Mouse (Mus musculus): ENCODE results near the gene Ube2l6. TPM values are rescaled to one million over a fixed set of nuclear protein-coding genes. Genes with fewer than 3 reads are reported as not detected.

Ube2l6 gene
- polyA plus RNA-seq, 1 experiment from 2014 or later, result 34.0 TPM

GRCm38 (mm10) chr2:84840748-84841563, 42.3 kb downstream of the Ube2l6 start:
- Histone ChIP-seq H3K9me3 (replicated peaks) (no peaks in the 10 kb centered on the region), H3K4me2 (replicated peaks) (peak overlapping the region; percentile 99), H3K27ac (peak overlapping the region; percentile 66), H3K4me1 (peaks cover 31% of the 10 kb centered on the region), H3K4me3 (peak overlapping the region; percentile 58), H3K27me3 (peaks cover 44% of the 10 kb centered on the region), H3K9ac (peak overlapping the region; percentile 68), H3K36me3 (no peaks in the 10 kb centered on the region)
- ATAC-seq (ENCODE audit: low FRiP score), result peak; percentile 39
- WGBS, result 8% methylated on average over 17 of the region's 17 CpGs

GRCm38 (mm10) chr2:84841905-84842304, 43.3 kb downstream of the Ube2l6 start:
- H3K4me2 ChIP-seq (replicated peaks), result peak overlapping the region; percentile 99

GRCm38 (mm10) chr2:84843654-84844053, 45.0 kb downstream of the Ube2l6 start:
- H3K27me3 ChIP-seq, result peaks cover 25% of the 10 kb centered on the region
- H3K9ac ChIP-seq, result no peak overlapping the region
- H3K4me1 ChIP-seq, result peaks cover 31% of the 10 kb centered on the region
- no peaks in the 10 kb centered on the region for H3K9me3 ChIP-seq (replicated peaks)
- ATAC-seq (ENCODE audit: low FRiP score), result no peak
- WGBS, result 83% methylated on average over 6 of the region's 6 CpGs
- no peak overlapping the region for H3K4me3 ChIP-seq
- no peak overlapping the region for H3K27ac ChIP-seq
- no peaks in the 10 kb centered on the region for H3K36me3 ChIP-seq
- H3K4me2 ChIP-seq (replicated peaks), result no peak overlapping the region

More at GRCm38 (mm10) chr2:84841905-84842304, 43.3 kb downstream of the Ube2l6 start:
- H3K27me3 ChIP-seq, result peaks cover 42% of the 10 kb centered on the region
- no peak for ATAC-seq (ENCODE audit: low FRiP score)
- H3K4me3 ChIP-seq, result no peak overlapping the region
- H3K9me3 ChIP-seq (replicated peaks), result no peaks in the 10 kb centered on the region
- no peaks in the 10 kb centered on the region for H3K36me3 ChIP-seq
- H3K27ac ChIP-seq, result no peak overlapping the region
- H3K4me1 ChIP-seq, result peaks cover 31% of the 10 kb centered on the region
- H3K9ac ChIP-seq, result no peak overlapping the region

- H3K4me1 ChIP-seq, result peaks cover 17% of the 10 kb centered on the region
- no peak overlapping the region for H3K4me2 ChIP-seq (replicated peaks)
- WGBS, result 97% methylated on average over 1 of the region's 1 CpGs
- no peaks in the 10 kb centered on the region for H3K36me3 ChIP-seq
- no peak overlapping the region for H3K9ac ChIP-seq
- H3K27ac ChIP-seq, result no peak overlapping the region
- peaks cover 10% of the 10 kb centered on the region; the same call in 1 of the 2 replicates for H3K27me3 ChIP-seq
- no peaks in the 10 kb centered on the region for H3K9me3 ChIP-seq (replicated peaks)
- H3K4me3 ChIP-seq, result no peak overlapping the region
- ATAC-seq (ENCODE audit: low FRiP score), result no peak
Measured at GRCm38 (mm10) chr2:84845226-84845625, 46.6 kb downstream of the Ube2l6 start.

- 60% methylated on average over 7 of the region's 7 CpGs for WGBS
- peaks cover 9% of the 10 kb centered on the region for H3K4me1 ChIP-seq
- no peak overlapping the region for H3K9ac ChIP-seq
- H3K4me3 ChIP-seq, result no peak overlapping the region
- H3K9me3 ChIP-seq (replicated peaks), result no peaks in the 10 kb centered on the region
- no peaks in the 10 kb centered on the region for H3K27me3 ChIP-seq
- no peak for ATAC-seq (ENCODE audit: low FRiP score)
- H3K4me2 ChIP-seq (replicated peaks), result peak overlapping the region; percentile 30; the same call in 1 of the 2 replicates
- H3K36me3 ChIP-seq, result no peaks in the 10 kb centered on the region
- no peak overlapping the region for H3K27ac ChIP-seq
Measured at GRCm38 (mm10) chr2:84850407-84851129, 51.9 kb downstream of the Ube2l6 start.

- no peak for ATAC-seq (ENCODE audit: low FRiP score)
Measured at GRCm38 (mm10) chr2:84851130-84852040, 52.8 kb downstream of the Ube2l6 start.

GRCm38 (mm10) chr2:84855732-84856131, 57.1 kb downstream of the Ube2l6 start:
- H3K9me3 ChIP-seq (replicated peaks), result no peaks in the 10 kb centered on the region
- no peak overlapping the region for H3K27ac ChIP-seq
- H3K36me3 ChIP-seq, result 0 out of 2 replicates have a peak, but pooled peaks cover 10% of the 10 kb centered on the region
- H3K4me1 ChIP-seq, result peaks cover 5% of the 10 kb centered on the region
- H3K4me3 ChIP-seq, result no peak overlapping the region
- 51% methylated on average over 2 of the region's 2 CpGs for WGBS
- ATAC-seq (ENCODE audit: low FRiP score), result peak; percentile 59; the same call in 1 of the 2 replicates
- H3K4me2 ChIP-seq (replicated peaks), result no peak overlapping the region
- H3K9ac ChIP-seq, result no peak overlapping the region
- H3K27me3 ChIP-seq, result no peaks in the 10 kb centered on the region

More at GRCm38 (mm10) chr2:84851130-84852040, 52.8 kb downstream of the Ube2l6 start:
- peaks cover 9% of the 10 kb centered on the region for H3K4me1 ChIP-seq
- H3K4me3 ChIP-seq, result no peak overlapping the region
- H3K27ac ChIP-seq, result no peak overlapping the region
- no peaks in the 10 kb centered on the region for H3K9me3 ChIP-seq (replicated peaks)
- no peak overlapping the region for H3K9ac ChIP-seq
- H3K36me3 ChIP-seq, result no peaks in the 10 kb centered on the region
- no peaks in the 10 kb centered on the region for H3K27me3 ChIP-seq
- H3K4me2 ChIP-seq (replicated peaks), result peak overlapping the region; percentile 30
- WGBS, result 34% methylated on average over 23 of the region's 23 CpGs

- WGBS, result 100% methylated on average over 1 of the region's 1 CpGs
- H3K9ac ChIP-seq, result no peak overlapping the region
- H3K4me2 ChIP-seq (replicated peaks), result no peak overlapping the region
- no peak overlapping the region for H3K4me3 ChIP-seq
- no peaks in the 10 kb centered on the region for H3K4me1 ChIP-seq
- H3K9me3 ChIP-seq (replicated peaks), result no peaks in the 10 kb centered on the region
- no peaks in the 10 kb centered on the region for H3K27me3 ChIP-seq
- no peak overlapping the region for H3K27ac ChIP-seq
- ATAC-seq (ENCODE audit: low FRiP score), result no peak
- 0 out of 2 replicates have a peak, but pooled peaks cover 10% of the 10 kb centered on the region for H3K36me3 ChIP-seq
Measured at GRCm38 (mm10) chr2:84858551-84858950, 59.9 kb downstream of the Ube2l6 start.

Other genes starting within 250 kb of the Ube2l6 start
- gene Ctnnd1, start 148.1 kb upstream of the Ube2l6 start, polyA plus RNA-seq (2016; fragmentation: Nextera tagmentation; extraction: Ambion mirVana), result 52.8 and 62.7 TPM in 2 replicates
- gene Btbd18, start 139.7 kb upstream of the Ube2l6 start, polyA plus RNA-seq (2016; fragmentation: Nextera tagmentation; extraction: Ambion mirVana), result 0.32 and 0.48 TPM in 2 replicates
- 281 and 304 TPM in 2 replicates for gene Selenoh, start 128.1 kb upstream of the Ube2l6 start, polyA plus RNA-seq (2016; fragmentation: Nextera tagmentation; extraction: Ambion mirVana)
- gene Gm28635, start 120.8 kb upstream of the Ube2l6 start, polyA plus RNA-seq (2016; fragmentation: Nextera tagmentation; extraction: Ambion mirVana), result not detected in 2 replicates
- gene Med19, start 120.4 kb upstream of the Ube2l6 start, polyA plus RNA-seq (2016; fragmentation: Nextera tagmentation; extraction: Ambion mirVana), result 49.3 and 50.0 TPM in 2 replicates
- 172 and 181 TPM in 2 replicates for gene Tmx2, start 119.7 kb upstream of the Ube2l6 start, polyA plus RNA-seq (2016; fragmentation: Nextera tagmentation; extraction: Ambion mirVana)
- 30.0 and 33.8 TPM in 2 replicates for gene Zdhhc5, start 83.6 kb upstream of the Ube2l6 start, polyA plus RNA-seq (2016; fragmentation: Nextera tagmentation; extraction: Ambion mirVana)
- gene Clp1, start 71.5 kb upstream of the Ube2l6 start, polyA plus RNA-seq (2016; fragmentation: Nextera tagmentation; extraction: Ambion mirVana), result 35.0 and 37.0 TPM in 2 replicates
- 21.0 and 22.4 TPM in 2 replicates for gene Ypel4, start 64.8 kb upstream of the Ube2l6 start, polyA plus RNA-seq (2016; fragmentation: Nextera tagmentation; extraction: Ambion mirVana)
- 9.7 and 10.9 TPM in 2 replicates for gene Gm19426, start 55.2 kb upstream of the Ube2l6 start, polyA plus RNA-seq (2016; fragmentation: Nextera tagmentation; extraction: Ambion mirVana)
- gene Serping1, start 23.4 kb upstream of the Ube2l6 start, polyA plus RNA-seq (2016; fragmentation: Nextera tagmentation; extraction: Ambion mirVana), result 35.4 and 43.2 TPM in 2 replicates
- gene Smtnl1, start 23.8 kb downstream of the Ube2l6 start, polyA plus RNA-seq (2016; fragmentation: Nextera tagmentation; extraction: Ambion mirVana), result 0.13 TPM in 1 of 2 replicates, not detected in the other
- 35.0 and 35.8 TPM in 2 replicates for gene Timm10, start 28.2 kb downstream of the Ube2l6 start, polyA plus RNA-seq (2016; fragmentation: Nextera tagmentation; extraction: Ambion mirVana)
- gene Slc43a1, start 40.0 kb downstream of the Ube2l6 start, polyA plus RNA-seq (2016; fragmentation: Nextera tagmentation; extraction: Ambion mirVana), result 9.1 and 12.0 TPM in 2 replicates
- gene Rtn4rl2, start 87.9 kb downstream of the Ube2l6 start, polyA plus RNA-seq (2016; fragmentation: Nextera tagmentation; extraction: Ambion mirVana), result 5.2 and 6.4 TPM in 2 replicates
- gene Slc43a3, start 137.8 kb downstream of the Ube2l6 start, polyA plus RNA-seq (2016; fragmentation: Nextera tagmentation; extraction: Ambion mirVana), result 20.7 and 21.2 TPM in 2 replicates
- gene Prg2, start 181.6 kb downstream of the Ube2l6 start, polyA plus RNA-seq (2016; fragmentation: Nextera tagmentation; extraction: Ambion mirVana), result 0.26 TPM in 1 of 2 replicates, not detected in the other
- gene Prg3, start 189.4 kb downstream of the Ube2l6 start, polyA plus RNA-seq (2016; fragmentation: Nextera tagmentation; extraction: Ambion mirVana), result not detected in 2 replicates
- 239 and 240 TPM in 2 replicates for gene Ssrp1, start 238.4 kb downstream of the Ube2l6 start, polyA plus RNA-seq (2016; fragmentation: Nextera tagmentation; extraction: Ambion mirVana)
- 18.1 and 23.7 TPM in 2 replicates for gene P2rx3, start 238.6 kb downstream of the Ube2l6 start, polyA plus RNA-seq (2016; fragmentation: Nextera tagmentation; extraction: Ambion mirVana)
- 42.2 and 46.7 TPM in 2 replicates for gene Tnks1bp1, start 249.2 kb downstream of the Ube2l6 start, polyA plus RNA-seq (2016; fragmentation: Nextera tagmentation; extraction: Ambion mirVana)

All from hindbrain, embryonic 12.5 days (tissue).